ENCODE assay signal across 16 mouse cellular contexts in genomic region chr5:65057596-65057995, GRCm38 (mm10). TPM values are rescaled to one million over a fixed set of nuclear protein-coding genes. Genes with fewer than 3 reads are reported as not detected.
"Had no signal": no experiment of that assay in that cellular context is flagged by ENCODE, and none has a peak within 500 bp of the region (broad histone marks: within the 10 kb centered on the region; RNA-seq: fewer than 3 reads in every experiment).

No protein-coding gene starts in this region.

- H3K4me1 ChIP-seq: liver, embryonic 15.5 days; midbrain, embryonic 15.5 days; stomach, embryonic 15.5 days had no signal

- H3K4me3 ChIP-seq: left cerebral cortex, adult 2 months; limb, embryonic 10.5 days; liver, embryonic 15.5 days; midbrain, embryonic 15.5 days; neural tube, embryonic 12.5 days; stomach, embryonic 15.5 days had no signal

- H3K4me2 ChIP-seq: liver, embryonic 11.5 days; liver, embryonic 15.5 days; lung, embryonic 14.5 days; midbrain, embryonic 15.5 days; neural tube, embryonic 12.5 days; stomach, embryonic 15.5 days had no signal

- H3K27me3 ChIP-seq: liver, embryonic 15.5 days; midbrain, embryonic 15.5 days; neural tube, embryonic 12.5 days; stomach, embryonic 15.5 days had no signal

- H3K36me3 ChIP-seq: limb, embryonic 10.5 days; liver, embryonic 15.5 days; midbrain, embryonic 15.5 days; neural tube, embryonic 12.5 days; stomach, embryonic 15.5 days had no signal

- ATAC-seq: inflammation-experienced regulatory T-cells, adult 6 months; intestine, postnatal 0 days; midbrain, embryonic 15.5 days had no signal

- H3K27ac ChIP-seq: left cerebral cortex, adult 2 months; limb, embryonic 10.5 days; liver, embryonic 15.5 days; macrophage; midbrain, embryonic 15.5 days; neural tube, embryonic 12.5 days; stomach, embryonic 15.5 days had no signal

- DNase-seq: kidney, adult 8-10 months; kidney, postnatal 25 days; right cerebral cortex, postnatal 4 days; spleen, adult 18-20 months; thymus, postnatal 14 days had no signal

- H3K9ac ChIP-seq: liver, embryonic 15.5 days; lung, embryonic 14.5 days; midbrain, embryonic 15.5 days; neural tube, embryonic 12.5 days; stomach, embryonic 15.5 days had no signal

- H3K9me3 ChIP-seq: limb, embryonic 10.5 days; liver, embryonic 15.5 days; midbrain, embryonic 15.5 days; neural tube, embryonic 12.5 days; stomach, embryonic 15.5 days had no signal

RNA-seq across cellular contexts. Expression of gene Tmem156, which starts 34.3 kb away (rescaled TPM):
- polyA plus RNA-seq: limb, embryonic 10.5 days had no signal
